Mouse (Mus musculus): Measurements from ENCODE around the gene Ubxn10. TPM values are rescaled to one million over a fixed set of nuclear protein-coding genes. Genes with fewer than 3 reads are reported as not detected.

Gene Ubxn10
- polyA plus RNA-seq, 1 experiment from 2014 or later, result 1.0 TPM

DNA sequence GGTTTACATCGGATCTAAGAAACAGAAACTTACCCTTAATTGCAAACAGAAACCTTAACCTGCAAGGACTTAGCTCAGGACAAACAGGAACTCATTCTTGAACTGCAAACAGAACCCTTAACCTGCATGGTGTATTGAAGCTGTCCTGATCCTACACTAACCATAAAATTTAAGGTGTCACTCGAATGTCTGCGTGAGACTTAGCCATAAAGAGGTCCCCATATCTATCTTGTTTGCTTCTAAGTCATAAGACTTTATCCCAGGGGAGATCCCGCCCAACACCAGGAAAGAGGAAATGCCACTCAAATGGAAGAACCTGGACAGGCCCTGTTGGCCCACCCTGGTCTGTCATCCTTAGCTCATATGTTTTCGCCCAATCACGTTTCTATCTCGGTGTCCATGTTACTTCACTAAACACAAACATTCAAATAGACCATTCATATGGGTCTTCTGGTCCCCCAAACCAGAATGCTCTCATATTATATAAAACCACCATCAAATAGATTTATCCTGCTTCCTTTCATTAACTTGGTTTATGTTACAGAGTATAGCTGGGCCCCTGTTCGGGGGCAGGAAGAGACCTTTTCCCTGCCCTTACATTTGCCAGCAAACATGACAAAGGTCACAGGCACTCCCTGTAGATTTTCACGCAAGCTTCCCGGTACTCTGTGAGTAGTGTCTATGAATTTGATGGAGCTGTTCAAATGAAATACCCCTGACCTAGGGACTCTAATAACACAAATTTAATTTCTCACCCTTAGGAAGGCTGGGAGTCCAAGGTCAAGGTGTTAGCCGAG is 66.7 kb downstream of the Ubxn10 start:
- Histone ChIP-seq H3K36me3 (no peaks in the 10 kb centered on the region), H3K9ac (no peak overlapping the region), H3K27ac (no peak overlapping the region), H3K4me2 (no peak overlapping the region), H3K4me1 (no peaks in the 10 kb centered on the region), H3K9me3 (replicated peaks) (no peaks in the 10 kb centered on the region), H3K27me3 (peaks cover 4% of the 10 kb centered on the region; the same call in 1 of the 2 replicates), H3K4me3 (replicated peaks) (no peak overlapping the region)
- ATAC-seq (replicated peaks; ENCODE audit: low FRiP score), result no peak
- 54% methylated on average over 11 of the region's 11 CpGs for WGBS

DNA sequence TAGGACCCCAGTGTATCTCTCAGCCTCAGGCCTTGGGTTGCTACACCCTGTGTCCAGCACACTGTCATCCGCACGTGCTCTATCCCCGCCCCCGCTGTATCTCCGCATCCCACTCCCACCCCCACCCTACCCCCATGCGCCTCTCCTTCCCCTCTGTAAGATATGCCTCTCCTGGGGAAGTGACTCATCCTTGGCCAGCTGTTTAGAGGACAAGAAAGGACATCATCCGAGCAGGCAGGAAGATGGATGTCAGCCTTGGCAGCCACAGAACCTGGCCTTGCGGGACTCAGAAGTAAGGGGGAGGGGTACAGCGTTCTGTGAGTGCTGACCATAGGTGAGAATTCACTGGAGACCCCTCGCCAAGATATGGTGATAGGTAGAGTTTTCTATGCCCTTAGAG is 70.4 kb downstream of the Ubxn10 start:
- H3K4me2 ChIP-seq, result no peak overlapping the region
- H3K36me3 ChIP-seq, result no peaks in the 10 kb centered on the region
- H3K27me3 ChIP-seq, result 0 out of 2 replicates have a peak, but pooled peaks cover 3% of the 10 kb centered on the region
- H3K9me3 ChIP-seq (replicated peaks), result no peaks in the 10 kb centered on the region
- no peak overlapping the region for H3K27ac ChIP-seq
- H3K4me3 ChIP-seq (replicated peaks), result no peak overlapping the region
- no peak overlapping the region for H3K9ac ChIP-seq
- 66% methylated on average over 10 of the region's 10 CpGs for WGBS
- H3K4me1 ChIP-seq, result no peaks in the 10 kb centered on the region
- ATAC-seq (replicated peaks; ENCODE audit: low FRiP score), result no peak

DNA sequence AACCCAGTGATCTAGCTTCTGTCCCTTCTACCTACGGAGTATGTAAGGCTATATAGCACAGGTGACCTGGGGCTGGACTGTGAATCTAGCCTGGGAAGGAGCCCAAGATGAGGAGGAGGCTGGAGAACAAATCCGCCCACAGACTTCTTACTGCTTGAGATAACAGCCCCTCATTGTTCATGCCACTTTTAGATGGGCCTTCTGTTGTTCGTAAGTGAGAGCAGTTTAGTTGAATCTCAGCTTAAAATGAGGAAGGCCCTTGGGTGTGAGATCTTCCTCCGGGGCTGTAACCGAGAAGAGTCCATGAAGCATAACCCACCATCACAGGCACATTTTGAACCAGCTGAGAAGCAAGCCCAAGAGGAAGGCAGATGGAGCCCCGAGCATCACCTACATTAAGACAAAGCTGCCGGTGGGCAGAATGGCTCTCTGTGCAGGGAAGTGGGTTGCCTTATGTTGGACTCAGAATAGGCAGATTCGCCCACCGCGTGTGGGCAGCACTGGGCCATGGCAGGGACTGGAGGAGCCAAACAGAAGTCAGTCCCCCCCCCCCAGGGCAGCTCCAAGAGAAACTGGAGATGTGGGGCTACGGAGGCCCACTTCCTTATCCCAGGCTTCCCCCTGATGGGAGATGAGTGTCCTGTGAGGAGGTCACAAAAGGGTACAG is 76.9 kb downstream of the Ubxn10 start:
- Histone ChIP-seq H3K4me2 (no peak overlapping the region), H3K27me3 (0 out of 2 replicates have a peak, but pooled peaks cover 3% of the 10 kb centered on the region), H3K4me3 (replicated peaks) (no peak overlapping the region), H3K9ac (no peak overlapping the region), H3K36me3 (no peaks in the 10 kb centered on the region), H3K9me3 (replicated peaks) (no peaks in the 10 kb centered on the region), H3K4me1 (no peaks in the 10 kb centered on the region), H3K27ac (no peak overlapping the region)
- WGBS, result 81% methylated on average over 11 of the region's 11 CpGs
- no peak for ATAC-seq (replicated peaks; ENCODE audit: low FRiP score)

Other genes with a start within 250 kb of the Ubxn10 start
- 0.08 and 0.12 TPM in 2 replicates for gene Vwa5b1, start 101.3 kb downstream of the Ubxn10 start, polyA plus RNA-seq (2015; fragmentation: Nextera tagmentation; extraction: Ambion mirVana)
- 0.33 and 0.45 TPM in 2 replicates for gene Pla2g2c, start 12.4 kb downstream of the Ubxn10 start, polyA plus RNA-seq (2015; fragmentation: Nextera tagmentation; extraction: Ambion mirVana)
- gene Pla2g2f, start 20.5 kb upstream of the Ubxn10 start, polyA plus RNA-seq (2015; fragmentation: Nextera tagmentation; extraction: Ambion mirVana), result 0.19 and 0.93 TPM in 2 replicates
- 0.21 TPM in 1 of 2 replicates, not detected in the other for gene Pla2g2d, start 38.6 kb upstream of the Ubxn10 start, polyA plus RNA-seq (2015; fragmentation: Nextera tagmentation; extraction: Ambion mirVana)
- 0.38 and 0.55 TPM in 2 replicates for gene Pla2g5, start 126.3 kb upstream of the Ubxn10 start, polyA plus RNA-seq (2015; fragmentation: Nextera tagmentation; extraction: Ambion mirVana)
- not detected in 2 replicates for gene Gm13030, start 136.8 kb upstream of the Ubxn10 start, polyA plus RNA-seq (2015; fragmentation: Nextera tagmentation; extraction: Ambion mirVana)
- 0.30 and 0.48 TPM in 2 replicates for gene Pla2g2e, start 140.8 kb upstream of the Ubxn10 start, polyA plus RNA-seq (2015; fragmentation: Nextera tagmentation; extraction: Ambion mirVana)
- 2.5 and 3.5 TPM in 2 replicates for gene Otud3, start 176.8 kb upstream of the Ubxn10 start, polyA plus RNA-seq (2015; fragmentation: Nextera tagmentation; extraction: Ambion mirVana)
- gene Rnf186, start 229.9 kb upstream of the Ubxn10 start, polyA plus RNA-seq (2015; fragmentation: Nextera tagmentation; extraction: Ambion mirVana), result 6.3 and 8.2 TPM in 2 replicates
- gene Tmco4, start 235.7 kb upstream of the Ubxn10 start, polyA plus RNA-seq (2015; fragmentation: Nextera tagmentation; extraction: Ambion mirVana), result 5.6 and 6.1 TPM in 2 replicates